Mouse (Mus musculus) spleen, postnatal 36 days (tissue): ENCODE measurements at regions not wholly inside any gene's neighbourhood (a gene's known extent, or its start where the extent isn't known, plus 50 kb on each side); places are given as distances from the start of the nearest gene placed in this dataset.

Experiments
- DNase-seq, 2 experiments: peaks; one replicate each; pipeline ENCODE4 v3.0.0; 2022; ENCODE audit warnings: low spot score in 2 of 2, mixed read lengths in 1 of 2

DNA sequence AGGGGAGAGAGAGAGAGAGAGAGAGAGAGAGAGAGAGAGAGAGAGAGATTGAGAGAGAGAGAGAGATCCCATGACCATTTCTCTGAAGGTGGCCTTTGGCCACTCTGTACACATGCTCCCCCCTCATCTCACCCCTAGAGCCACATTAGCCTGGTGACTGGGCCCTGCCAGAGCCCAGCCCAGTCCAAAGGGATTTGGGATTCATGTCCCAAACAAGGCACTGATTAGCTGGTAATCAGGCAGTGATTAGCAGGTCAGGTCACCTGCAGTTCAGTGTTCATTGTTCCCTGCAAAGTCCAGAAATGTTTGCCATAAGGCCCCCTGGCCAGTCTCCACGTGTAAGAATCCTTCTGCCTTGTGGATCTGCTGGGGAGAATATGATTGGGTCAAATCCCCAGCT, 124.1 kb upstream of the Maf start:
- DNase-seq: no peak

- no peak for DNase-seq
These were observed 122.5 kb upstream of the Maf start for GRCm38 (mm10) chr8:115830012-115830662.

DNA sequence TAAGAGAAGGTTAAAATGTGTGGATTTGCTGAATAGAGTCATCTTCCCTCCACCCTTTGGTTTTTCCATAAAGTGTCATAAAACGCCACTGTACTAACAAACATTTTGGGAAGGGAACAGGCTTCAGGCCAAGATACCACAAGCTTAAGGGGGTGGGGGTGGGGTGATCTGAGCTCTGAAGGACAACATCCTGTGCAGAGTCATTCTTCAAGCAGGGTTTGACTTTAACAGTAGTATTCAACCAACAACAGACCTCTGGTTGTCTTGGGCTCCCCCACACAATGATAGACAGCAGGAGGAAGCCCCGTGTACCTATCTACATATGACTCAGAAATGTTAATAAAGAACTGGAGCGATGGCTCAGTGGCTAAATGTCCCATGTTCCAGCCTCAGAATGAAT, 118.9 kb upstream of the Maf start:
- DNase-seq: no peak

DNA sequence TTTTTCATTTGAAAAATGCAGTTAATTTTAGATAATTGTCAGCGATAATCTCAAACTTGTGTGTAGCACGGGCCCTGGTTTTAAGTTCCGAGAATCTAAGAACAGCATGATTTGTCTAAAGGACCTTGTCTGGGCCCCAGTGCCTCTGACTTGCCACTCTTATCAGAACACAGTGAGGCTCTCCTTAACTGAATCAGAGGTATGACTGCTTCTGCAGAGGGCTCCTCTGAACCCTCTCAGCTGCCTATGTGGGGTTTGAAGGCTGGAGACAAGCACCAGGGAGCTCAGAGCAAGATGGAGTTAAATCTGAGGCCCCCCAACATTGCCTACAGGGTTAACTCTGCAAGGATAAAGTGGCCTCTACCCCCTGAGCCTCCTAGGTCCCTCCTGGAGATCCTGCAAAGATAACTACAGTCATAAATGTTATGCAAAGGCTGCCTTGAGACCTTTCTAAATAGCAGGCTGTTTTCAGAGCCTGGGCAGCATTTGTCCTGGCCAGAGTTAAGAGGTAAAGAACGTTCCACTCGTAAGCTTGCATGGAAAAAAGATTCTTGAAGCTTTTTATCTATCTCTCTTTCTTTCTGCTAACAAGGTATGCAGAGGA, 118.4 kb upstream of the Maf start:
- no peak for DNase-seq

- no peak for DNase-seq
These were observed 116.8 kb upstream of the Maf start for GRCm38 (mm10) chr8:115824478-115824785.

GRCm38 (mm10) chr8:115823673-115824477, 116.3 kb upstream of the Maf start:
- DNase-seq: no peak

DNA sequence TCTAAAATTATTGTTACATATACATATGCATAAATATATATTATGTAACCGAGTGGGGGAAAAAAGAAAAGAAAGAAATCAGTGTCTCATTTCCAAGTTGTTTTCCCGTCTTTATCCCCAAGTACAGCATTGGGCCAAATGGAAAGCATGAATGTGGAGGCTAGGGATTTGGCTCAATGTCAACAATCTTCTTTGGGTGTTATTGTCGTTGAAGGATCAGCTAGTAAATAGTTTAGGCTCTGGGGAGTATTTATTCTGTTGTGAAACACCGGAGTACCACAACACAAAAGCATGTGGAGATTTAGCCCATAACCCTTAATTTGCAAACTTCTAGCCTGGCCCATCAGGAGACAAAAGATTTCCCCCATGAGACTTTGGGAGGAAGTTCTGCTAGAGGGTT, 105.8 kb upstream of the Maf start:
- no peak for DNase-seq

DNA sequence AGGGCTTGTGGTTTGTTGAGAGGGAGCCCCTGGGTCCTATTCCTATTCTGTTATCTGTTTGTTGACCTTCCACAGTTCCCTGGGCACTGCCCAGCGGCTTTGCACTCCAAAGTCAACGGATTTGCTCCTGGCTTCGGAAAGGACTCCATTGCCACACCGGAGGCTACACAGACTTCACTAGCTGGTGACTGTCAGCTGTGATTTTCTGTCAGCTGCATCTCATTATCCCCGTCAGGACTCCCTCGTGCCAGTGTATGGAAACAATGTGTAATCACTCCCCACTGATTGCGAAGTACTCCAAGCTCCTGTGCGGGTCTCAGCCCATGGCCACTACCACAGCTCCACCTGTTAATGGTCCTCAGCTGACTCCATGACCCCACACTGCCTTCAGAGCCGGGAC, 99.0 kb upstream of the Maf start:
- no peak for DNase-seq

GRCm38 (mm10) chr8:115806139-115806538, 98.5 kb upstream of the Maf start:
- DNase-seq: no peak

GRCm38 (mm10) chr8:115793587-115793986, 86.0 kb upstream of the Maf start:
- DNase-seq: no peak

- DNase-seq: no peak
These were observed 80.8 kb upstream of the Maf start for GRCm38 (mm10) chr8:115788421-115788820.

- no peak for DNase-seq
These were observed 78.6 kb upstream of the Maf start for GRCm38 (mm10) chr8:115786185-115786584.

GRCm38 (mm10) chr8:115785769-115786168, 78.2 kb upstream of the Maf start:
- DNase-seq: no peak

DNA sequence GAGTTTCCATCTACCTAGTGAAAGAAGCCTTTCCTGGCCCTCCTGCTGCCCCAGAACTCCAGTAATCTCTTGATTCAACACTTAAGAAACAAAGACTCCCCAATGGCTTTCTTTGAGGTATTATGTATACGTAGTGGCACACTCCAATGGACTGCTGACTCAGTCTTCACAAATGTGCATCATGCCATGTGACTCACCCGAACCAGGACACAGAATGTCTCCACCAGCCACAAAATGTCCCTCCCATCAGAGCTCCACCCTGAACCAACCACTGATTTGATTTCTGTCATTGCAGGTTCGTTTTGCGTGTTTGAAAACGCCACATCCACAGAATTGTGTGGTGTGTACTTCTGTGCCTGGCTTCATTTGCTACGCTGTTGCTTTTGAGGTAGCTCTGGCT, 75.8 kb upstream of the Maf start:
- no peak for DNase-seq

- DNase-seq: no peak
These were observed 70.8 kb upstream of the Maf start for GRCm38 (mm10) chr8:115778433-115778832.

- no peak for DNase-seq
These were observed 63.5 kb upstream of the Maf start for GRCm38 (mm10) chr8:115771060-115771459.

GRCm38 (mm10) chr8:115768631-115769030, 61.0 kb upstream of the Maf start:
- no peak for DNase-seq

DNA sequence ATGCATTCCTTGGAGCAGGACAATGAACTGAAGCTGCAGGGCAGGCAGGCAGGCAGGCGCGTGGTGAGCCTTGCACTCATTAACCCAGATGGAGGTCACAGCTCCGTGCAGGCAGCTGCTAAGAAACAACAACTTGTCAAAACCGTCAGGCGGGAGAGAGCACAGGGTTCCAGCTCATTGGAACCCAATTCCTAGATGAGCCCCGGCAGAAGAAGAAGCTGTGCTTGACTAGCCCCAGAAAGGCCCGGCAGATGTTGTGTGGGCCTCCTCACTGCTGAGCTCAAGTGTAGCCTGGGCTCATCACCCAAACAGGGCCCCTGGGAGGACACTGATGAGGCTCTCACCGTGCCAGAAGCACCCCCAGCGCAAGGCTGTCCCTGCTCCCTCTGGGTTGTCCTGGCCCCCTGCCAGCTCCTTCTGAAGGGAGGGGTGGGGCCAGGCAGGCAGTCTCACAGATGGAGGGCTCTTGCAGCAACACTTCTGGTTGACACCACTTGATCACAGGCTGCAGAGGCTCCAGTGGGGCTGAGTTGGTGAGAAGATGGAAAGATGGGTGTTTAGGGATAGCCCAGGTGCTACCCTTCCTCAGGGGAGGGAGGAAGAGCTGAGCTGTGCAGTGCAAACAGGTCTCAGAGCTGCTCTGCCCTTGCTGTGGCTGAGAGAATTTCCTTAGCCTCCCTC, 58.8 kb upstream of the Maf start:
- no peak for DNase-seq

- DNase-seq: no peak
These were observed 57.0 kb upstream of the Maf start for GRCm38 (mm10) chr8:115764551-115764950.

DNA sequence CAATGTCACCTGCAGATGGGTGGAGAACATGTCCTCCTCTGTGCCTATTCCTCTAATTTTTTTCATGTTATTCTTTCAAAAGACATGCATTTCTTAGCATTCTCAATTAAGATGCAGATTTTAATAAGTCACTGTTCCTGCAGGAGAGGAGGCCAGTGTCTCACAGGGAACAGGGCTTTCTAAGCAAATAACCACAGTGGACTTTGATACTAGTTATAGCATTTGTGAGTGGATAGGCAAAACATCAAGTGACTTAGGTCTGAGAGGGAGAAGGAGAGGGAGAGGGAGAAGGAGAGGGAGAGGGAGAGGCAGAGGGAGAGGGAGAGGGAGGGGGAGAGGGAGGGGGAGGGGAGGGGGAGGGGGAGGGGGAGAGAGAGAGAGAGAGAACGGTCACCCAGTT, 50.4 kb upstream of the Maf start:
- no peak for DNase-seq
